Mouse (Mus musculus): ENCODE results near the gene Fam19a4.

Fam19a4 gene

GRCm38 (mm10) chr6:97060074-97060681 lies at the start of gene Fam19a4:
TSS of gene Fam19a4 (minus strand) at chr6:97060413.
- peak; percentile 31 to 61 for DNase-seq

GRCm38 (mm10) chr6:97106777-97107176 lies 46.6 kb upstream of the Fam19a4 start:
- peak; percentile 46 to 71 for DNase-seq

- DNase-seq, result no peak
Measured at GRCm38 (mm10) chr6:97106106-97106505, 45.9 kb upstream of the Fam19a4 start.

DNA sequence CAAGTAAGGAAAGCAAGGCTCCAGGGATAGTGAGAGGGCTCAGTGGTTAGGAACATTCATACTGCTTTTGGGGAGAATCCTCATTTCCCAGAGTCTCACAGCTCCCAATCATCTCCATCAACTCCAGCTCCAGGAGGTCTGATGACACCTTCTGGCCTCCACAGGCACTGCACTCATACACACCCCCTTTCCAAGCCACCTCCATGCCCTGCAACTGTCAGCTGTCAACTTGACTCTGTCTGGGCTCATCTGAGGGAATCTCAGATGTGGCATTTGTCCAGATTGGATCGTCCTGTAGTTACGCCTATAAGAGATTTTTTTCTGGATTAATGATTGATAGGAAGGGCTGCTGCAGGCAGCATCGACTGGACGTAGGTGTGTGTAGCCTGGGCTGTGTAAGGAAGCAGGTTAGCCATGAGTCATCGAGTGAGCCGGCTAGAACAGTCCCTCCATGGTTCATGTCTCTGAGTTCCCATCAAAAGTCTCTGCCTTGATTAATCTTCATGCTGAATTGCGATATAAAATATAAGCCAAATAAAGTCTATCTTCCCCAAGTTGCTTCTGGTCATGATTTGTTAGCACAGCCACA lies 44.1 kb upstream of the Fam19a4 start:
- DNase-seq, result peak in 1 of 2 experiments; percentile 29

DNA sequence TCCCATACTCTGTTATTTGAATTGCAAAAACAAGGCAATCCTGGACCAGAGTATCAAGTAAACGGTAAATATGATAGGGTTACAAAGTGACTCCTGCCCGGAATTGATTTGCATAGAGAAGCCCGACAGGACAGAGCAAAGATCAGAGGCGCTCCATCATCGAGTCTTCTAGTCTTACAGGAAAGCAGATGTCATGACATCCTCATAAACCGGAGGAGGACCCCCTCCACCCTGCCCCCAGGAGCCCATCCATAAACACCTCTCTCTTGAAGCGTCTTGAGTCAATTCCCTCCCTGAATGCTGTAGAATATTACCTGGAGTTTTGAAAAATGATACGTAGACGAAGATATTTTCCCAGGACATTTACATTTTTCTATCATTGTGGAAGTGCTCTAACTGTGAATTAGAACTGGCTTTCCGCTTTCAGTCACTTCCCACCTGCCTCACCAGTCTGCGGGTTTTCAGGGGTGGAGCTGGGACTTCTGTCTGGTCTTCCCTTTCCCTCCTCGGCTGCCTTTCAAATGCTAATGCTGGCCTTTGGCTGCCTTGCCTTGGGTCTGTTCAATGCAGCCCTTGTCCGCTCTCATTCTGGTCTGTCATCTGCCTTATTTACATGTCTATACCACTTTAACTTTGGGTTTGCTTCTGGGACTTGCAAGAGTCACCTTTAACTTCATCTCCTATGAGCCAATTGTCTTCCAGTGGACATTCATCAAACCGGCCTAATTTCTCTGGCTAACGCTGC lies 41.9 kb upstream of the Fam19a4 start:
- DNase-seq, result no peak

DNA sequence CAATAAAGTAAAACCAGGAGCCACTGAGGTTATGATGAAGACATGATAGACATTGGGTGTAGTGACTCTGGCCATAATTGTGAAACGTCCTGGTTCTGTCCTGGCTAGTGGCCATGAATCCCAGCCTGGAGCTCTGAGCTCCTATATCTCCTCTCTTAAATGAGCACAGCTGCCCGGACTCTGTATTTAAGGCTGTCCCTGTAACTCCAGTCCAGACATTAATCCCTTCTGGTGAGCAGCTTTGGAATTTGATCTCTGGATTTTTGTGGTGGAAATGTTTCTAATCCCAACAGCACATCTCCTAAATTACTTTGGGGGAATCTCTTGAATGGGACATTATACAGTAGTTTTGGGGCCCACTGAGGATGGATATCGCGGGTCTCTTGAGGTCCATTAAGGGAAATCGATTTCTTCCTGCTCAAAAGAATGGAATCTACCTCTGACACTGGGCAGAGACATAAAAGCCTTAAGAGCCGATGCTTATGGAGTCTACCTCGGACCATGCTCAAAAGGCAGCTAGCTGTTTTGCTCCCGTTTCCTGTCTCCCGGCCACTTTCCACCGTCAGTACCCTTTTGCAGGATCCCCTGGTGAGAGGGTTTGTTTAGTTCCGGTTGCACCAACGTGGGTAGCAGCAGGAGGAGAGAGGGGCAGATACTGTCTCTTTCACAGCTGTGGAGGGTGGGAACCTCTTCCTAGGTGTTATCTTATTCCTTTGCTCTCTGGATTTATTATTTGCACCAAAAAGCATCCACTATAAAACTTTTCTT lies 41.2 kb upstream of the Fam19a4 start:
- no peak for DNase-seq

DNA sequence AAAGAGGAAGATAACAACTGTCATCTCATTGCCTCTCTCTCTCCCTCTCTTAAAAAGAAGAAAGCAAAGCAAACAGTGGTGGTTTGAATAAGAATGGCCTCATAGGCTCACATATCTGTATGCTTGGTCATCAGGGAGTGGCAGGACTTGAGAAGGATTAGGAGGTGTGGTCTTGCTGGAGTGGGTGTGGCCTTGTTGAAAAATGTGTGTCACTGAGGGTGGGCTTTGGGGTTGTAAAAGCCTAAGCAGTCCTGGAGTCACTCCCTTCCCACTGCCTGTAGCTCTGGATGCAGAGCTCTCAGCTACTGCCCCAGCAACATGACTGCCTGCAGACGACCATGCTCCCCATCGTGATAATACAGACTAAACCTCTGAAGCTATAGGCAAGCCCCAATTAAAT lies 22.1 kb upstream of the Fam19a4 start:
- no peak for DNase-seq

- no peak for DNase-seq
Measured at GRCm38 (mm10) chr6:97080016-97080415, 19.8 kb upstream of the Fam19a4 start.

- no peak for DNase-seq
Measured at GRCm38 (mm10) chr6:97059599-97059998, 614 bp downstream of the Fam19a4 start.

GRCm38 (mm10) chr6:97052196-97052770 lies 7.9 kb downstream of the Fam19a4 start:
- DNase-seq, result no peak

DNA sequence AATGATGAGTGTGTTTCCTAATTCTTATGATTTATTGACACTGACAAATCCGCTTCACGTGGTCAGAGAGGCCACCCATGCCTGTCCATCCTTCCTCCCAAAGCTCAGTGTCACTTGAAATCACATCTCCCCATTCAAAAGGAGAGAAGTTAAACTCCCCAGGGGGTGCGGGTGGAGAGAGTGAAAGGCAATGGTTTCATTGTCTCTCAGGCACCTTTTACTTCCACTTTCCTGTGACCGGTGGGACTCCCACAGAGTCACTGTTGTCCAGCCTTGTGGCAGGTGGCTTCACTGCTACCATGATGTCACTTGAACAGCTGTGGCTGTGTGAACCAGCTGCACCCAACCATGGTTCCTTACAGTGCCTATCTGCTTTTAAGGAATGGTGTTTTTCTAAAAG lies 11.8 kb downstream of the Fam19a4 start:
- DNase-seq, result no peak

GRCm38 (mm10) chr6:97046541-97046940 lies 13.7 kb downstream of the Fam19a4 start:
- DNase-seq, result no peak

- DNase-seq, result no peak
Measured at GRCm38 (mm10) chr6:97027110-97027677, 33.0 kb downstream of the Fam19a4 start.

DNA sequence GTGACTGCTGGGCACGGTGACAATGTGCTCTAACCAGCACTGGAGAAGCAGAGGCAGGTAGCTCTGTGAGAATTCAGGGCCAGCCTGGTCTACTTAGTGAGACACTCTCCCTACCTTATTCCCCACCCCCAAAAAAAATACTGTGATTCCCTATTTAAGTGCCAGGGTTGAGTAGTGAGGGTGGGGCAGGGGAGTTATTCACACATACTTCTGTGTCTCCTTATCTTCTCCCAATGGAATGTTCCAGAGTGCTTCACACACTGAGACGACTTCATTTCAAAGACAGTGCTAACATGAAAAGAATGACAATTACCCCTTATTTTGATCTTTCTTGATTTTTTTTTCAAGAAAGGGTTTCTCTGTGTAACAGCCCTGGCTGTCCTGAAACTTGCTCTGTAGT lies 40.9 kb downstream of the Fam19a4 start:
- DNase-seq, result no peak

GRCm38 (mm10) chr6:97016711-97017110 lies 43.5 kb downstream of the Fam19a4 start:
- DNase-seq, result no peak

- DNase-seq, result no peak
Measured at GRCm38 (mm10) chr6:97016018-97016417, 44.2 kb downstream of the Fam19a4 start.

- peak; percentile 36 to 66 for DNase-seq
Measured at GRCm38 (mm10) chr6:97006513-97007094, 53.6 kb downstream of the Fam19a4 start.

DNA sequence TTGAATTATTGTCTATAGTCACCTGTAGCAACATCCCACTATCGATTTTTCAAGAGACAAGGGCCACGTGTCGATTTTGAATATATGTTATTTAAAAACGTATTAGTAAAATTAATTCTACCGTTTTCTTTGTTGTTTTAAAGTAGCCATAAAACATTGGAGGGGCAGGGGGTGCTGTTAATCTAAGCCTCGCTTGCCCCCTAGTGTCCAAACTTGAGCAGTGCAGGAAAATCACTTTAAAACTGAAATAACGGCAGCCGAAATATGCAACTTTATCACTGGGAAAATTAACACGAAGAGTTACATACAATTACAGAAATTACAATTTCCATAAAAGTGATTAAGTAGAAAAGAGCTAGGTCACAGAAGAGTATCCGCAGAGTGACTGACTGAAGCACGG lies 55.2 kb downstream of the Fam19a4 start:
- DNase-seq, result peak in 1 of 2 experiments; percentile 52

DNA sequence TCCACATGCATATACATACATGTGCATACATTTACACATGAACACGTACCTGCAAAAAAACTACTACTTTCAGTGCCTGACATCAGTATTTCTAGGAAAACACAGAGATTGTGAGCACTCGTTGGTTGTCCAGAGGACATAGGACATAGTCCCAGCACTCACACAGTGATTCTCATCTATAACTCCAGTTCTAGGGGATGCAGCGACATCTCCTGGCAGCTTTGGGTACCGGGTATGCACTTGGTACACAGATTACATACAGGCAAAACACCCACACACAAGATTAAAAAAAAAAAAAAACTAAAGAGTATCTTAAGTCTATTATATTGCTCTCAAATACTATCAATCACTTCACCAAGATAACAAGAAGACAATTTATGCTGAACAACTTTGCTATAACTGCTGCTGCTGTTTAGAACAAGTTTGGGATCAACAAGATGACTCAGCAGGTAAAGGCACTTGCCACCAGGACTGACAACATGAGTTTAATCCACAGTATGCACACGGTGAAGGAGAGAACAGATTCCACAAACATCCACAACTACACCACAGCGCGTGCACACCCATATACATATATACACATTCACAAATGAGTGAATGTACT lies 64.6 kb downstream of the Fam19a4 start:
- DNase-seq, result no peak

DNA sequence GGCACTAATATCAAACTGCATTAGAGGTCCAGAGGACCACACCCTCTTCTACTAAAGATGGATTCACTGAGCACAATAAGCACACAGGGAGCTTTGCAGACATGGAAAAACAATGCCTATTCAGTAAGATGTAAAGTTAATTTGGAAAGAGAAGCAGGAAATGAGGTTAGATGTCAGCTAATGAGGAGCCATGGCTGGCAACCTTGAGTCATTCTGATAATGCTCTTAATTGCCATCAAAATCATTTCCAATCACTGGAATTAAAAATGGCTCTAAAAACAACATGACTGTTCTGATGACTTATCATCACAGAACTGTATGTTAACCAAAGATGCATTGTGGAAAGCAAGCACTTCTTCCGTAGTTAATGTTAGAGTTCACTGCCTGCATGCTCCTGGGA lies 68.5 kb downstream of the Fam19a4 start:
- no peak for DNase-seq

DNA sequence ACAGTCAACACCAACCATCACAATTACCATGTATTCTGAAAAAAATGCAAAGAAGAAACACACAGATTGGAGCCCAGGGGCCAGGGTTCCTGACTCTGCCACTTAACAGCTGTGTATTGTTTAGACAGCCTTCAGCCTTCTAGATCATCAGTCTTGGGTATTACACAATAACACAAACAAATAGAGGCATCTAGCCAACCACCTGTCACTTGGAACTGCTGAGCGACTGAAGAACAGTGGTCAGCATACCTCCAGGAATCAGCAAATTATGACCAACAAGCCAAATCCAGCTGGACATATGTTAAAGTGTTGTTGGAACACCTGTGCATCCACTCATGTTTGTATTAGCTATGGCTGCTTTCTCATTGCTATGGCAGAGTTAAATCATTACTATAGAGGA lies 82.7 kb downstream of the Fam19a4 start:
- DNase-seq, result no peak

- peak; percentile 9 to 37 for DNase-seq
Measured at GRCm38 (mm10) chr6:96944796-96945195, 115.4 kb downstream of the Fam19a4 start.

All from kidney, postnatal 25 days (tissue).